Mouse (Mus musculus) intestine, postnatal 0 days (tissue): ENCODE results near the gene Hnrnpd. TPM values are rescaled to one million over a fixed set of nuclear protein-coding genes. Genes with fewer than 3 reads are reported as not detected.

Experiments
- ATAC-seq: fragments of 200-750 bp; cut with Nextera tagmentation; 2 replicates; pipeline ENCODE4 v1.8.0; 2017; ENCODE audit warnings: mild to moderate bottlenecking, moderate TSS enrichment, moderate library complexity
- H3K27ac ChIP-seq: fragments of 300-500 bp; sonication (generic); 2 replicates; pipeline ENCODE4 v1.5.1; 2014; ENCODE audit warnings: mild to moderate bottlenecking, low read depth, low read length, moderate library complexity
- H3K27me3 ChIP-seq: fragments of 300-500 bp; sonication (generic); replicated peaks from 2 replicates; pipeline ENCODE4 v1.6.1; 2014; ENCODE audit warnings: low read length, mixed read lengths; ENCODE audit not compliant: control insufficient read depth, insufficient read depth
- H3K36me3 ChIP-seq: fragments of 300-500 bp; sonication (generic); 2 replicates; pipeline ENCODE4 v1.6.1; 2014; ENCODE audit warnings: mild to moderate bottlenecking, moderate library complexity; ENCODE audit not compliant: control insufficient read depth, insufficient read depth
- H3K4me1 ChIP-seq: fragments of 300-500 bp; sonication (generic); replicated peaks from 2 replicates; pipeline ENCODE4 v1.6.1; 2014; ENCODE audit warnings: antibody characterized with exemption, low read length, mixed read lengths; ENCODE audit not compliant: control insufficient read depth, insufficient read depth
- H3K4me2 ChIP-seq: fragments of 300-500 bp; sonication (generic); replicated peaks from 2 replicates; pipeline ENCODE4 v1.6.1; 2014; ENCODE audit warnings: low read depth, mild to moderate bottlenecking, moderate library complexity
- H3K4me3 ChIP-seq: fragments of 300-500 bp; sonication (generic); 2 replicates; pipeline ENCODE4 v1.5.1; 2014; ENCODE audit warnings: low read depth, low read length
- H3K9ac ChIP-seq: fragments of 300-500 bp; sonication (generic); 2 replicates; pipeline ENCODE4 v1.6.1; 2014; ENCODE audit warnings: mild to moderate bottlenecking, low read depth, low read length
- H3K9me3 ChIP-seq: fragments of 300-500 bp; sonication (generic); 2 replicates; pipeline ENCODE4 v1.6.1; 2016; ENCODE audit warnings: mixed run types; ENCODE audit not compliant: control insufficient read depth
- CTCF ChIP-seq: sonication (generic); IDR thresholded peaks from 2 replicates; pipeline ENCODE4 v1.5.1; 2016; ENCODE audit warnings: low read depth, mild to moderate bottlenecking, control low read depth, antibody characterized with exemption, moderate library complexity
- whole genome bisulfite sequencing: fragments of 180-500 bp; shearing (Covaris S2); extraction: QIAGEN DNeasy Blood & Tissue Kit; methylation state at CpG from one replicate; pipeline ENCODE4 v1.1.7; 2014; 5-methylcytosine and 5-hydroxymethylcytosine counted together
- polyA plus RNA-seq: library from polyadenylated mRNA; unstranded; fragments of >200 nt; fragmentation: Nextera tagmentation; extraction: Ambion mirVana; gene quantifications from 2 replicates; pipeline ENCODE4 v1.2.1, GENCODE M21; 2015

The Hnrnpd gene
- polyA plus RNA-seq, 1 experiment from 2014 or later, result 66.5 TPM

GRCm38 (mm10) chr5:99975776-99976175 is 3.0 kb downstream of the Hnrnpd start:
- 0 out of 2 replicates have a peak overlapping the region, but pooled peaks have one; percentile 18 for H3K9ac ChIP-seq
- H3K27ac ChIP-seq, result no peak overlapping the region
- WGBS, result 38% methylated on average over 1 of the region's 1 CpGs
- H3K4me3 ChIP-seq, result peak overlapping the region; percentile 98
- peaks cover 9% of the 10 kb centered on the region for H3K4me1 ChIP-seq
- no peak for ATAC-seq
- 0 out of 2 replicates have a peak, but pooled peaks cover 6% of the 10 kb centered on the region for H3K36me3 ChIP-seq
- peak overlapping the region; percentile 72 for H3K4me2 ChIP-seq
- H3K27me3 ChIP-seq, result no peaks in the 10 kb centered on the region
- no peak for TF ChIP-seq CTCF
- no peaks in the 10 kb centered on the region for H3K9me3 ChIP-seq

DNA sequence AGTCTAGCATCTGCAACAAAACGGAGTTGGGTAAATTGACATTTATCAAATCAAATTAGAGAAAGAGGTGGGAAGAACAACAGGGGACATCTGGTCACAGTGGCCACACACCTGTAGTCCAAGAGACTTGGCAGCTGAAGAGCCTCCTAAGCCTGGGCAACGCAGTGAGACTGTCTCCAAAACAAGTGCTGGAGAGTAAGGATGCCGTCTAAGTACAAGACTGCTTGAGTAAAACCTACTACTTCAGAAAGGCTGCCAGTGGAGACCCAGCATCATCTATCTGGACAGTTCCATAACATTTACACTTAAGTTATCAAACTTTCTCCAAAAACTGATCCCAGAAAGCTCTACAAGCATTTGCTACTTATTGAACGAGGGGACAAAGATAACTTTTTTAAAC is 3.7 kb downstream of the Hnrnpd start:
- H3K4me1 ChIP-seq, result peaks cover 9% of the 10 kb centered on the region
- 23% methylated on average over 4 of the region's 4 CpGs for WGBS
- H3K4me2 ChIP-seq, result peak overlapping the region; percentile 72
- no peak overlapping the region for H3K27ac ChIP-seq
- TF ChIP-seq CTCF, result no peak
- no peak overlapping the region for H3K9ac ChIP-seq
- no peak for ATAC-seq
- no peaks in the 10 kb centered on the region for H3K9me3 ChIP-seq
- H3K36me3 ChIP-seq, result 0 out of 2 replicates have a peak, but pooled peaks cover 6% of the 10 kb centered on the region
- H3K27me3 ChIP-seq, result no peaks in the 10 kb centered on the region
- no peak overlapping the region for H3K4me3 ChIP-seq

- Histone ChIP-seq H3K36me3 (0 out of 2 replicates have a peak, but pooled peaks cover 6% of the 10 kb centered on the region), H3K4me2 (peak overlapping the region; percentile 72; the same call in 1 of the 2 replicates), H3K27me3 (no peaks in the 10 kb centered on the region), H3K9me3 (no peaks in the 10 kb centered on the region), H3K4me3 (no peak overlapping the region), H3K4me1 (peaks cover 9% of the 10 kb centered on the region), H3K9ac (no peak overlapping the region), H3K27ac (no peak overlapping the region)
- TF ChIP-seq CTCF, result no peak
- 4% methylated on average over 2 of the region's 2 CpGs for WGBS
- no peak for ATAC-seq
These were observed 4.8 kb downstream of the Hnrnpd start for GRCm38 (mm10) chr5:99973941-99974340.

DNA sequence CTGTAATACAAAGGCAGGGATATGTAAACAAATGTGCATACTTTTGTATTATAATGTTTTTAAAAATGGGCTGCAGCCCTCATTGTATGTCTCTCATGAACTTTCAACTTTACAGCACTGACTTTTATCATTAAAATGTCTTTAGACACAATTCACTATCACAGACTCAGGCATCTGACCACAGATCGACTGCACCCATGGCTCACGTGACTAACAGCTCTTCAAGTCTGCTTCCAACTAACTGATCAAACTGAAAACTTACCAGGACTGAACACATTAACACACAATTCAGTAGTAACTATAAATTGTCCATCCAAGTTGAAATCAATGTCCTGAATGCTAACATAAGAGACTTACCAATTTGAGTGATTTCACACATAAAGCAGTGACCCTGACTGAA is 18.8 kb downstream of the Hnrnpd start:
- Histone ChIP-seq H3K4me3 (no peak overlapping the region), H3K9me3 (no peaks in the 10 kb centered on the region), H3K36me3 (peaks cover 40% of the 10 kb centered on the region), H3K27ac (no peak overlapping the region), H3K4me1 (no peaks in the 10 kb centered on the region), H3K27me3 (no peaks in the 10 kb centered on the region), H3K4me2 (no peak overlapping the region), H3K9ac (no peak overlapping the region)
- no peak for ATAC-seq
- TF ChIP-seq CTCF, result no peak
- 43% methylated on average over 2 of the region's 2 CpGs for WGBS

DNA sequence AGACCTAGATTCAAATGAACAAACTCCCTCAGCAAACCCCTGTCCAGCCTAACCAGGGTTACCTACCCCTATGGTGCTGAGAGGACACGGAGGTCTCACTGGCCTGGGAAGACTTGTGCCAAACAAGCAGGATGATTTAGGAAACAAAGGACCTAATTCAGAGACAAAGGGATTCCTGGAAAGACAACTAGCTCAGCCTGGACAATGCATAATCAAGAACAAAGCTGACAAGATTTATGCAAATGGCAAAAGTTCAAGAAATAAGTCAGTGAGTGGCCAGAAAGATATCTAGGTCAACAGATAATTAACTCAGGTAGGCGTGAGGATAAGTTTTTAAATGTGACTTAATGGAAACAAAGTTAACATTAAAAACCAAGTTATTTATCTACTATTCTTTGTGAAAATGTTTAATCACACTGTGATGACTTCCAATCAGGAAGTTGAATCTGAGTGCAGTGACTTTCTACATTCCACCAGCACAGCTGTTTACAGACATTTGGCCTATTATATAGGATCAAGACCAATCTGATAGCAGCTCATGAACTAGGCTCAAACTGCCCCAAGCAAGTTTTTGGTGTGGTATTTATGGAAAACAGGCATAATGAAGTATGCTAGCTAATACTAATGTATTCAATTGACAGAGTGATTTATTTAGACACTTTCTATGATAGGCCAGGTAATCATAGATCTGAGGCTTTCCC is 19.4 kb downstream of the Hnrnpd start:
- H3K4me3 ChIP-seq, result no peak overlapping the region
- no peak for ATAC-seq
- WGBS, result 73% methylated on average over 2 of the region's 2 CpGs

DNA sequence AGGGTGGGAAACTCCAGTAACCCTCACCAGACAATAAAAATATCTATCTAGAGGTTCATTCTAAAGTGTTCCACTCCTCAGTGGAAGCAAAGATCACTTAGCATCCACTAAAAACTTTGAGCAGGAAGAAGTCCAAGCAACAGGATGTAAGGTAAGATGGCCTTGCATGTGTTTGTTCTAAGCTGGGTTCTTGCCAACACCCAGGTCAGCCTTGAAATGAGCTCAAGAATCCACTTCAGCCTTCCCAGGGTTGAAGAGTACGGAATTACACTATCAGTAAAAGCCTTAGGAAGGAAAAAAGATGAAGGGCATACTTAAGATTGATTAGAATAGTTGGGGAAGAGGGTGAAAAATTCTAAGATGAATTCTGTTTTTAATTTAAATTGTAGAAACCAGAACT is 20.1 kb downstream of the Hnrnpd start:
- H3K36me3 ChIP-seq, result peaks cover 29% of the 10 kb centered on the region
- H3K27ac ChIP-seq, result no peak overlapping the region
- TF ChIP-seq CTCF, result no peak
- H3K9me3 ChIP-seq, result no peaks in the 10 kb centered on the region
- H3K4me3 ChIP-seq, result no peak overlapping the region
- no peak overlapping the region for H3K9ac ChIP-seq
- no peaks in the 10 kb centered on the region for H3K27me3 ChIP-seq
- H3K4me2 ChIP-seq, result no peak overlapping the region
- no peak; the same call in 1 of the 2 replicates for ATAC-seq
- no peaks in the 10 kb centered on the region for H3K4me1 ChIP-seq
- 70% methylated on average over 1 of the region's 1 CpGs for WGBS

More for the DNA sequence above, 19.4 kb downstream of the Hnrnpd start:
- Histone ChIP-seq H3K4me2 (no peak overlapping the region), H3K9me3 (no peaks in the 10 kb centered on the region), H3K36me3 (peaks cover 36% of the 10 kb centered on the region), H3K27me3 (no peaks in the 10 kb centered on the region), H3K9ac (no peak overlapping the region), H3K4me1 (no peaks in the 10 kb centered on the region), H3K27ac (no peak overlapping the region)
- no peak for TF ChIP-seq CTCF
